Comparison of ENCODE assay signal across 7 mouse cellular contexts in the genomic region with DNA sequence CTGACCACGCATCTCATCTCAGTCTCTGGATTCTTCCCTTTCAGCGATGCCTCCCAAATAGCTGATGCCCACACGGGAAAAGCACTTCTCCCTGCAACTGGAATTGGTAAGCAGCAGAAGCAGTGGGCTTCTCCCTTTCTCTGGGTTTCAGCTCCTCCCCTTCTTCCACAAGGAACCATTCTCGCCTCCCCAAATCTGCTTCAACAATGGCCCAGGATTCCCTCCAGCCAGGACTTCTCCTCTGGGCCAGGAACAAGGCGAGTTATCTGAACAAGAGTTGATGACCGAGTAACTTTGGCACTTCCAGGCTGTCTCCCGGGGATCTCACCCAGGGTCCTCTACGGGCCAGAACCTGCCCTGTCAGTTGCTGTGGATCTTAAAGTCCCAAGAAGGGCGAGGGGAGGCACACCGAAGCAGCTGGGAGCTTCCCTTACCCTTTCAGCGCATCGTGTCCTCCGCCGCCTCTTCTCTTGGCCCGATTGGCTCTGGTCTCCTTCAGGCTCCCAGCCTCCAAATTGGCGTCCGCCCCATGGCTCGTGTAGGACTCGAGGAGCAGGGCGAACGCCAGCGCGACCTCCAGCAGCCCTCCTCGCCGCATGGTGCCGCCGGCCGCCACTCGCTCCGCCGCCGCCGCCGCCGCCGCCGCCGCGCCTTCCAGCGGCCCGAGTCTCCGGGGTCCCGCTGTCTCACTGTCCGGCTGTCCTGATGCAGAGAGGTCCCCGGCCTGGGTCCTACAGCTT. TPM values are rescaled to one million over a fixed set of nuclear protein-coding genes. Genes with fewer than 3 reads are reported as not detected.
A peak's percentile ranks its signal among the peaks of the same experiment; 100 is the strongest.
DNase-seq lines count a peak whose midpoint lies in the region; ATAC-seq and TF ChIP-seq lines count a peak whose summit lies in the region.

Gene Gm9913 (plus strand): TSS at position 84 of the 740 bp plus-strand sequence.

- H3K9ac ChIP-seq in ES-E14 (ENCODE audit: insufficient read depth, low read depth, low read length, poor library complexity, severe bottlenecking), result peak within 1 kb of the TSS; percentile 53
- H3K9ac ChIP-seq in forebrain, embryonic 15.5 days (replicated peaks), result peak within 1 kb of the TSS; percentile 76
- H3K9ac ChIP-seq in limb, embryonic 11.5 days (ENCODE audit: low read length), result peak within 1 kb of the TSS; percentile 77
- peak within 1 kb of the TSS; percentile 70 for H3K9ac ChIP-seq in midbrain, embryonic 12.5 days (replicated peaks)
- H3K9ac ChIP-seq in stomach, postnatal 0 days (ENCODE audit: low read length), result peak within 1 kb of the TSS; percentile 79

- no peak for TF ChIP-seq EP300 in stomach, postnatal 0 days (optimal IDR thresholded peaks at IDR 0.05)

- H3K4me1 ChIP-seq in ES-E14 (ENCODE audit: control insufficient read depth in 2 of 2, insufficient read depth in 2 of 2, low read length in 2 of 2, poor library complexity in 1 of 2), result peaks cover 0 to 7% of the 10 kb centered on the region in 2 experiments; a peak in 1 of 4 replicates
- H3K4me1 ChIP-seq in forebrain, embryonic 15.5 days, result peaks cover 14% of the 10 kb centered on the region
- peaks cover 6% of the 10 kb centered on the region; the same call in 1 of the 2 replicates for H3K4me1 ChIP-seq in limb, embryonic 11.5 days (ENCODE audit: control insufficient read depth, insufficient read depth, low read length)
- H3K4me1 ChIP-seq in midbrain, embryonic 12.5 days, result peaks cover 14% of the 10 kb centered on the region
- H3K4me1 ChIP-seq in stomach, postnatal 0 days (replicated peaks; ENCODE audit: control insufficient read depth, insufficient read depth), result no peaks in the 10 kb centered on the region; the same call in 1 of the 2 replicates

- H3K4me2 ChIP-seq in forebrain, embryonic 15.5 days (replicated peaks), result peak within 1 kb of the TSS; percentile 100
- H3K4me2 ChIP-seq in limb, embryonic 11.5 days (ENCODE audit: low read depth, severe bottlenecking), result peak within 1 kb of the TSS; percentile 97
- peak within 1 kb of the TSS; percentile 97 for H3K4me2 ChIP-seq in midbrain, embryonic 12.5 days (replicated peaks)
- peak within 1 kb of the TSS; percentile 69 for H3K4me2 ChIP-seq in stomach, postnatal 0 days (replicated peaks; ENCODE audit: low read depth)

- no peaks in the 10 kb centered on the region for H3K36me3 ChIP-seq in ES-E14 (ENCODE audit: control insufficient read depth, insufficient read depth, low read length, poor library complexity, severe bottlenecking)
- no peaks in the 10 kb centered on the region for H3K36me3 ChIP-seq in forebrain, embryonic 15.5 days
- H3K36me3 ChIP-seq in limb, embryonic 11.5 days (ENCODE audit: control insufficient read depth, insufficient read depth, low read length), result no peaks in the 10 kb centered on the region
- H3K36me3 ChIP-seq in midbrain, embryonic 12.5 days, result no peaks in the 10 kb centered on the region
- no peaks in the 10 kb centered on the region; the same call in 1 of the 2 replicates for H3K36me3 ChIP-seq in stomach, postnatal 0 days (ENCODE audit: control insufficient read depth, insufficient read depth, low read length)

- in situ Hi-C loops in ES-E14 (cut with MboI; ENCODE audit: low sequenced_read_pairs in 2 of 2, unreplicated experiment in 2 of 2), result no loop called here

- no peaks in the 10 kb centered on the region for H3K9me3 ChIP-seq in ES-E14 (ENCODE audit: control insufficient read depth, insufficient read depth, low read depth, low read length)
- no peaks in the 10 kb centered on the region for H3K9me3 ChIP-seq in forebrain, embryonic 15.5 days
- H3K9me3 ChIP-seq in limb, embryonic 11.5 days (ENCODE audit: control insufficient read depth, low read length), result no peaks in the 10 kb centered on the region
- no peaks in the 10 kb centered on the region for H3K9me3 ChIP-seq in midbrain, embryonic 12.5 days
- no peaks in the 10 kb centered on the region for H3K9me3 ChIP-seq in stomach, postnatal 0 days (ENCODE audit: control insufficient read depth, low read length)

- ATAC-seq in forebrain, embryonic 15.5 days (replicated peaks), result peak; percentile 64
- ATAC-seq in limb, embryonic 11.5 days (ENCODE audit: insufficient number of reproducible peaks, low FRiP score, low TSS enrichment, low read depth), result no peak; the same call in 1 of the 2 replicates
- no peak; the same call in 1 of the 2 replicates for ATAC-seq in midbrain, embryonic 12.5 days (ENCODE audit: low FRiP score, low read depth)
- peak; percentile 13; the same call in 1 of the 2 replicates for ATAC-seq in stomach, postnatal 0 days (ENCODE audit: low FRiP score, low TSS enrichment)

- no peak within 1 kb of the TSS for H3K27ac ChIP-seq in ES-E14 (ENCODE audit: insufficient read depth, low read depth, low read length, poor library complexity, severe bottlenecking)
- H3K27ac ChIP-seq in forebrain, embryonic 15.5 days (replicated peaks), result peak within 1 kb of the TSS; percentile 79
- H3K27ac ChIP-seq in limb, embryonic 11.5 days (replicated peaks; ENCODE audit: low read depth, low read length), result peak within 1 kb of the TSS; percentile 21; the same call in 1 of the 2 replicates
- H3K27ac ChIP-seq in midbrain, embryonic 12.5 days (replicated peaks), result peak within 1 kb of the TSS; percentile 66
- H3K27ac ChIP-seq in stomach, postnatal 0 days (replicated peaks), result peak within 1 kb of the TSS; percentile 93

- H3K27me3 ChIP-seq in forebrain, embryonic 15.5 days, result no peaks in the 10 kb centered on the region
- peaks cover 13% of the 10 kb centered on the region for H3K27me3 ChIP-seq in limb, embryonic 11.5 days (ENCODE audit: control insufficient read depth, insufficient read depth, low read length)
- peaks cover 12% of the 10 kb centered on the region for H3K27me3 ChIP-seq in midbrain, embryonic 12.5 days
- no peaks in the 10 kb centered on the region; the same call in 1 of the 2 replicates for H3K27me3 ChIP-seq in stomach, postnatal 0 days (ENCODE audit: control insufficient read depth, insufficient read depth, low read length)

- DNase-seq in ES-E14 (ENCODE audit: low read depth, low spot score) (peak; percentile 24), WW6 (ENCODE audit: low read depth, low spot score) (peak; percentile 22)
- DNase-seq in heart, postnatal 14 days, result peak; percentile 73 to 78
- no peak for DNase-seq in limb, embryonic 11.5 days (ENCODE audit: low spot score)
- DNase-seq in stomach, postnatal 0 days (ENCODE audit: low spot score), result peak; percentile 35

- no peak for TF ChIP-seq CTCF in stomach, postnatal 0 days (IDR thresholded peaks at IDR 0.05; ENCODE audit: low read depth)

- intact Hi-C loops in heart, postnatal 14 days (cut with DNase I), result loop anchor here (5.0 kb wide), 2 partner anchors 72 to 92 kb away; no protein-coding TSS in a partner anchor

- H3K4me3 ChIP-seq in ES-E14 (ENCODE audit: insufficient read depth in 1 of 2, low read depth in 1 of 2, low read length in 2 of 2, poor library complexity in 1 of 2, severe bottlenecking in 1 of 2), result peak within 1 kb of the TSS; percentile 69 to 79
- H3K4me3 ChIP-seq in forebrain, embryonic 15.5 days, result peak within 1 kb of the TSS; percentile 87
- H3K4me3 ChIP-seq in limb, embryonic 11.5 days (ENCODE audit: low read depth, low read length), result peak within 1 kb of the TSS; percentile 62
- H3K4me3 ChIP-seq in midbrain, embryonic 12.5 days, result peak within 1 kb of the TSS; percentile 63
- peak within 1 kb of the TSS; percentile 65 for H3K4me3 ChIP-seq in stomach, postnatal 0 days (ENCODE audit: low read depth, low read length)

- WGBS in forebrain, embryonic 15.5 days, result under 1% methylated on average over 45 of the region's 45 CpGs
- WGBS in limb, embryonic 11.5 days, result under 1% methylated on average over 35 of the region's 45 CpGs
- WGBS in midbrain, embryonic 12.5 days, result 1% methylated on average over 44 of the region's 45 CpGs
- WGBS in stomach, postnatal 0 days, result 2% methylated on average over 38 of the region's 45 CpGs

TF ChIP-seq in ES-E14, 5 proteins besides CTCF, POLR2A, EP300 and RAD21:
- TF ChIP-seq ZC3H11A (IDR thresholded peaks at IDR 0.05; ENCODE audit: borderline replicate concordance, low read depth, low read length) (no peak), MAFK (IDR thresholded peaks at IDR 0.05; ENCODE audit: insufficient read depth, low read depth, low read length) (no peak), ZNF384 (IDR thresholded peaks at IDR 0.05; ENCODE audit: low read depth, low read length) (no peak), HCFC1 (IDR thresholded peaks at IDR 0.05; ENCODE audit: borderline replicate concordance, insufficient read depth, low read length) (no peak), CHD2 (IDR thresholded peaks at IDR 0.05; ENCODE audit: low read depth, low read length) (no peak)

RNA-seq across cellular contexts. Expression of gene Gm9913, which starts in this region (rescaled TPM):
- total RNA-seq in ES-E14 (2012; rRNA removed), result 0.32 TPM in 1 of 2 replicates, not detected in the other
- polyA plus RNA-seq in forebrain, embryonic 15.5 days (2015; fragmentation: Nextera tagmentation; extraction: Ambion mirVana), result 0.09 and 0.23 TPM in 2 replicates
- under 1 TPM; 0.22 TPM for total RNA-seq in heart, postnatal 14 days (2021)
- 0.15 and 0.18 TPM in 2 replicates for polyA plus RNA-seq in limb, embryonic 11.5 days (2014; fragmentation: Nextera tagmentation; extraction: Ambion mirVana)
- 0.15 and 0.33 TPM in 2 replicates for polyA plus RNA-seq in midbrain, embryonic 12.5 days (2016; fragmentation: Nextera tagmentation; extraction: Ambion mirVana)
- 0.31 and 0.33 TPM in 2 replicates for polyA plus RNA-seq in stomach, postnatal 0 days (2015; fragmentation: Nextera tagmentation; extraction: Ambion mirVana)

Comparison
In these comparisons a context has a peak if more than half of its experiments do, and no peak if none do; other contexts are left out.
1. Peak in DNase-seq, H3K4me3 ChIP-seq and H3K9ac ChIP-seq in ES-E14; RNA of the gene not detected or under 1 TPM.
2. Peak in ATAC-seq, H3K4me3 ChIP-seq, H3K27ac ChIP-seq, H3K9ac ChIP-seq and H3K4me2 ChIP-seq in forebrain, embryonic 15.5 days; RNA of the gene not detected or under 1 TPM.
3. Peak in DNase-seq in heart, postnatal 14 days; RNA of the gene not detected or under 1 TPM.
4. Peak in DNase-seq, ATAC-seq, H3K4me3 ChIP-seq, H3K27ac ChIP-seq, H3K9ac ChIP-seq and H3K4me2 ChIP-seq in stomach, postnatal 0 days; RNA of the gene not detected or under 1 TPM.